Mouse (Mus musculus) megakaryocyte, embryonic 14.5 days (primary cell): ENCODE measurements around the gene H2-M5.

Experiments used
- FLI1 ChIP-seq: IDR thresholded peaks from 2 replicates; pipeline ENCODE4 v1.6.1; 2012; ENCODE audit warnings: low read length, inconsistent platforms, mixed read lengths
- GATA1 ChIP-seq: IDR thresholded peaks from 3 replicates; pipeline ENCODE4 v1.6.1; 2012; ENCODE audit warnings: mixed read lengths, low read length, inconsistent platforms, borderline replicate concordance

DNA sequence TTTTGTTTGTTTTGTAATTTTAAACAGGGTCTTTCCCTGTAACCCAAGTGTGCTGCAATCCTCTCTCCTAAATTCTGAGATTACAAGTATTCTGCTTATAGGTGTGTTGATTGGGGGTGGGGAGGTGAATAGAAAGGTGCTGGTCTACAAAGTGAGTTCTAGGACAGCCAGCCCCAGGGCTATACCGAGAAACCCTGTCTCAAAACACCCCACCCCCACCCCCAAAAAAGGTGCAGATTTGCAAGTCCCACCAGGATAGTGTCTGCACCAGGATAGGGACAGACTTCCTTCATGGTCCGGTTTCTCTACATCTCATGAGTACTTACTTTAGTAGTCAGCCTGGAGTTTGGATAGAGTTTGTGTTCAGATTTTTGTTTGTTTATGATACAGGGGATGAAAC is 9.1 kb upstream of the H2-M5 start:
- TF ChIP-seq GATA1 (no peak), FLI1 (no peak)
